Mouse (Mus musculus) fat pad, adult 2 months (tissue): ENCODE results near the gene Gm37240.
"Not testable (repeated sequence)": the region's sequence is repeated elsewhere in the genome, so short reads cannot be mapped to it uniquely, and the experiment has no call there.

Experiments used
- DNase-seq: peaks from one replicate; pipeline ENCODE4 v3.0.0-alpha.2; 2011; ENCODE audit warnings: low read depth, low spot score; ENCODE audit errors: extremely low read depth

Gm37240 gene

GRCm38 (mm10) chr3:85887239-85887827 lies at the start of gene Gm37240, which contains the start of gene Glt28d2:
Gene Gm37240, minus strand, starts transcription at chr3:85887518.
Gene Glt28d2, minus strand, starts transcription at chr3:85887516.
- DNase-seq: no peak

- DNase-seq: no peak
Observed at GRCm38 (mm10) chr3:85933586-85933985, 46.3 kb upstream of the Gm37240 start.

GRCm38 (mm10) chr3:85931859-85932258 lies 44.5 kb upstream of the Gm37240 start:
- no peak for DNase-seq

DNA sequence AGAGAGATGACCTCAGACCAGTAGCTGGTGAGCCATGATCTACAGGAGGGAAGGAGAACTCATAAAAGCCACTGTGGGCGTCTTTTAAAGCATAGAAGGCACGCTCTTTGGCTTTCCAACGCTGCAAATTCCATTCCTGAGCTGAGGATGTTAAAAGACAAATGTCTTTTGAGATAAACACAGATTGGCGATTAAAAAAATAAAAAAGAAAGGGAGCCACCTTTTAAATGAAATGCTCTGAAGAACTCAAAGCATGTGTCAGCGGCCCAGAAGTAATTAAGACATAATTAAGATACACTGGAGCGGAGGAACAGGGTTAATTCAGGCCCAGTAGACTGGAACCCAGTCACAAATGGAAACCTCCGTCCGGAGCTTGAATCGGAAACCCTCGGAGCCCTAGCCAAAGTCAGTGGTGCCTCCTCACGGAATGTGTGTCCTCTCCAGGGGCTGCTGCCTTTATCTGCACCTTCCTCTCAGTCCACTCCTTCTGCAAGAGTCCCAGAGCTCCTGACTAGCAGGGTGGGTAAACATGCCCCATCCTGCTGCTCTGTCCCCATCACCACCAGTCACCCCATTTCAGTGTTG lies 43.4 kb upstream of the Gm37240 start:
- no peak for DNase-seq

DNA sequence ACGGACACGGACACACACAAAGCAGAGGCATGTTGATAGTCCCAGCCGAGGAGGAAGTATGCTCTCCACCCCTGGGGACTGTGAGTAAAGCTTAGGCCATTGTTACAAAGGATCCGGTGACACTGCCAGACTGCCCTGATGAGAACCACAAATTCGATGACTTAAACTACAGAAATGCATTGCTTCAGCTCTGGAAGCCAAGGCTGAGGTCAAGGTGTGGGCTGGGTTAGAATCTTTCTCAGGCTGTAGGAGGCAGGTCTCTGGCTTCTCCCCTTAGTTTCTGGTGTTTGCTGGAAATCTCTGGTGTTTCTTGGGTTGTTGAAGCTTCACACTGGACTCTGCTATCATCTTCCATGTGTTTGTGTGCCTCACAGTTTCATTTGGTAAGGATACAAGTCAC lies 42.4 kb upstream of the Gm37240 start:
- no peak for DNase-seq

DNA sequence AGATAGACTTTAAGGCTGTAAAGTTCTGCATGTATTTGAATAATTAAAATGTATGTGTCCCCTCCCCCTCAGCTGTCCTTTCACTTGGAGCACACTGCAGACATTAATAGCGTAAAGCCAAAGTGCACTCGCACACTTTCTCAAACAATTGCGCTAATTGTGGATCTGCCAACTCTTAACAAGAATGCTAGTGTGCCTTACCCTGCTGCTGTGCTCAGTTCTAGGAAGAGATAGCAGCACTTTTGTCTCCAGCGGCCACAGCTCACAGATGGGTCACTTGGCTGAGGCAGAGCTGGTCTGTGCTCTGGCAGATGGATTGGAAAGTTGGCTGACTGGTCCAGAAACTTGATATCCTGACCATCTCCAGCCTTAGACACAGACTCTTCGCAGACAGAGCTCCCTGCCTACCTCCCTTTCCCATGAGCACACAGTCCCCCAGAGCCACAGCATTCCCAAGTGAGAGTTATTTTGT lies 40.9 kb upstream of the Gm37240 start:
- DNase-seq: no peak

DNA sequence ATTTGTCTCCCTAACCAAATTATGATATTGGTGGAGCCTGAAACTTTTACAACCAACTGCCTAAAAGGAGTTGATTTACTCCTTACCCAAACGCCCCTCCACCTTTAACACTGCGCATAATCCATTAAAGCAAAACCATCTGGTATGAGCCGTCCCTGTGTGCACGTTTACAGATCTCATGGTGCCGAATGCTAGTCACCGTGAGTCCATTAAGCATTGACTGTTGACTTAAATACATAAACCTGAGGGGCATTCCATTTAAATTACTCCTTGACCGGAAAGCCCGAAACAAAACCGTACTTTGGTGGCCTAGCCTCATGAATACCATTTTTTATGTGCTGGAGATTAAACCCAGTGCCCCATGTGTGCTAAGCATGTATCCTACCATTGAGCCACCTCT lies 40.0 kb upstream of the Gm37240 start:
- DNase-seq: no peak

- DNase-seq: no peak
Observed at GRCm38 (mm10) chr3:85923954-85924945, 36.9 kb upstream of the Gm37240 start.

GRCm38 (mm10) chr3:85923343-85923742 lies 36.0 kb upstream of the Gm37240 start:
- DNase-seq: no peak

DNA sequence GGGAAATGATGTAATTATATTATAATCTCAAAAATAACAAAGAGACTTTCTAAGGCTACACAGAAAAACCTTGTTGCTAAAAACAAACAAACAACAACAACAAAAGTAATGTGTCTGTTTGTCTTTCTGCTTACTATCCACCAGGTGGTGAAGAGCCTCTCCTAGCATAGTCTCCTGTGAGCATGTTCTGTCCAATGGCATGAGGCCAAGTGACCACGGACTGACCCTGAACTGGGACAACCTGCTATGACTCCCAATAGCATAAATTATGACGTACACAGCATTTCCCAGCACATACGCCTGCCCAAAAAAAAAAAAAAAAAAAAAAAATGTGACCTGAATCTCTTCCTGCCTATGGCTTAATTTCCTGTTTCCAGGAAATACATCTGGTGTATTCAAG lies 35.0 kb upstream of the Gm37240 start:
- no peak for DNase-seq

GRCm38 (mm10) chr3:85920671-85921070 lies 33.4 kb upstream of the Gm37240 start:
- DNase-seq: not testable (repeated sequence)

- DNase-seq: no peak
Observed at GRCm38 (mm10) chr3:85917600-85917999, 30.3 kb upstream of the Gm37240 start.

DNA sequence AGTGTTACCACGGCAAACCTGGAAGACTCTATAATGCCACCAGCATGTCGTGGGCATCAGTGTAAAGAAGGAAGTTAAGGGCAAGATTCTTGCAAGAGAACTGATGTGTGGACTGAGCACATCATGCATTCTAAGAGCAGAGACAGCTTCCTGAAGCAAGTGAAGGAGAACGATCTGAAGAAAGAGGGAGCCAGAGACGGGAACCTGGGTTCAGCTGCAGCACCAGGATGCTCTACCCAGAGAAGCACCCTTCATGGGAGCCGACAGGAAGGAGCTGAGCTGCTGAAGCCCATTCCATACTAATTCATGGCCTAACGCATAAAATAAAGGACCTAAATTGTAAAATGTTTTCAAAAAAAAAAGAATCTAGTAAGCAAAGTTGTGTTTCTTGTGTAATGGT lies 27.5 kb upstream of the Gm37240 start:
- DNase-seq: no peak

GRCm38 (mm10) chr3:85907136-85907535 lies 19.8 kb upstream of the Gm37240 start:
- DNase-seq: no peak

- DNase-seq: no peak
Observed at GRCm38 (mm10) chr3:85904371-85904770, 17.1 kb upstream of the Gm37240 start.

GRCm38 (mm10) chr3:85895020-85895419 lies 7.7 kb upstream of the Gm37240 start:
- DNase-seq: no peak

GRCm38 (mm10) chr3:85891571-85891970 lies 4.3 kb upstream of the Gm37240 start:
- no peak for DNase-seq

DNA sequence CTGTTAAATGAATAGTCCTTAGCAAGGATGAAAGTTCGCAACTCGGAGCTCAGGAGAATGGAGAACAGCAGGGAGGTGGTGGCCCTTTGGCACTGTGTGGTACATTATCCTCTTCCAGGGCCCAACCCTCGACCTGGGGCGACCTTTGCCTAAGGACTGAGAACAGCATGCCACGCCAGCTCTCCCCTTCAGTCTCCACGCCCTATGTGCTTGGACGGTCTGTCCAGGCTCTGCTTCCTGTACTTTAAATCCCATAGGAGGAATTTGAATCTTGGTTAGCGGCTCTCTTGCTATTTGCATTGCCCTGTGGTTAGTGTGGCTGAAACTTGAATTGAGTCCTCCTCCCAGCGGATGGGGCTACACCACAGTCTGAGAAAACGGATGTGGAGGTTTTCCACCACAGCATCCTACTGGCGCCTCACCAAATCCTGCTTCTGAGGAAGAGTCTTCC lies 928 bp upstream of the Gm37240 start:
- DNase-seq: no peak

- no peak for DNase-seq
Observed at GRCm38 (mm10) chr3:85886636-85887238, 581 bp downstream of the Gm37240 start.

GRCm38 (mm10) chr3:85885906-85886305 lies 1.4 kb downstream of the Gm37240 start:
- no peak for DNase-seq

- DNase-seq: no peak
Observed at GRCm38 (mm10) chr3:85880687-85881086, 6.6 kb downstream of the Gm37240 start.
